Mouse (Mus musculus) CH12.LX (cell line): ENCODE measurements at regions not wholly inside any gene's neighbourhood (a gene's known extent, or its start where the extent isn't known, plus 50 kb on each side); places are given as distances from the start of the nearest gene placed in this dataset.

ENCODE experiments used
- DNase-seq: peaks from one replicate; pipeline ENCODE4 v3.0.0-alpha.2; 2013; ENCODE audit errors: extremely low read depth
- H3K27ac ChIP-seq: 2 replicates; pipeline ENCODE4 v1.5.1; 2012; ENCODE audit warnings: low read depth, mild to moderate bottlenecking, control low read depth, moderate library complexity; ENCODE audit not compliant: insufficient read depth
- H3K27me3 ChIP-seq: replicated peaks from 2 replicates; pipeline ENCODE3; 2012; ENCODE audit warnings: inconsistent platforms
- H3K36me3 ChIP-seq, 2 experiments: replicated peaks in 1 of 2; 2 replicates each; pipeline versions ENCODE3 to v1.6.1; 2012; ENCODE audit warnings: inconsistent platforms in 1 of 2, low read length in 1 of 2, mild to moderate bottlenecking in 1 of 2, mixed read lengths in 1 of 2, moderate library complexity in 1 of 2; ENCODE audit not compliant: control insufficient read depth in 1 of 2, insufficient read depth in 1 of 2
- H3K4me1 ChIP-seq, 2 experiments: 2 replicates each; pipeline ENCODE4 v1.6.1; 2012; ENCODE audit warnings: inconsistent platforms in 1 of 2, moderate library complexity in 1 of 2; ENCODE audit not compliant: insufficient read depth in 2 of 2, control insufficient read depth in 1 of 2
- H3K4me2 ChIP-seq: 2 replicates; pipeline ENCODE4 v1.6.1; 2012; ENCODE audit warnings: low read depth, mild to moderate bottlenecking, control low read depth; ENCODE audit not compliant: poor library complexity, insufficient read depth, severe bottlenecking
- H3K4me3 ChIP-seq, 3 experiments: fragments of 150-350 bp in 1 of 3; sonication (generic) in 1 of 3; replicated peaks in 1 of 3; 2 replicates each; pipeline versions ENCODE3 to v1.5.1; 2011 to 2012; ENCODE audit warnings: low read depth in 2 of 3, low read length in 2 of 3, mild to moderate bottlenecking in 2 of 3, moderate library complexity in 2 of 3, control low read depth in 1 of 3, improper control_type of control experiment in 1 of 3, inconsistent platforms in 1 of 3, mixed read lengths in 1 of 3; ENCODE audit not compliant: poor library complexity in 1 of 3
- H3K79me2 ChIP-seq: replicated peaks from 2 replicates; pipeline ENCODE4 v1.6.1; 2012; ENCODE audit warnings: mild to moderate bottlenecking, moderate library complexity; ENCODE audit not compliant: control insufficient read depth, poor library complexity, insufficient read depth, severe bottlenecking; ENCODE audit errors: extremely low read depth
- H3K9ac ChIP-seq: 2 replicates; pipeline ENCODE4 v1.6.1; 2012; ENCODE audit warnings: low read depth, mild to moderate bottlenecking, control low read depth, moderate library complexity; ENCODE audit not compliant: insufficient read depth
- H3K9me3 ChIP-seq: replicated peaks from 2 replicates; pipeline ENCODE3; 2012; ENCODE audit warnings: low read length, inconsistent platforms, mixed read lengths
- BHLHE40 ChIP-seq: IDR thresholded peaks from 2 replicates; pipeline ENCODE4 v1.6.1; 2011; ENCODE audit warnings: mild to moderate bottlenecking, low read depth, low read length, improper control_type of control experiment
- CHD2 ChIP-seq: IDR thresholded peaks from 2 replicates; pipeline ENCODE4 v1.6.1; 2011; ENCODE audit warnings: low read length, improper control_type of control experiment
- CTCF ChIP-seq, 2 experiments: IDR thresholded peaks in 1 of 2; conservative IDR thresholded peaks in 1 of 2; 2 replicates each; pipeline ENCODE4 v1.5.1; 2011 to 2012; ENCODE audit warnings: low read depth in 2 of 2, low read length in 2 of 2, improper control_type of control experiment in 1 of 2, inconsistent platforms in 1 of 2, mild to moderate bottlenecking in 1 of 2, moderate library complexity in 1 of 2
- E2F4 ChIP-seq: IDR thresholded peaks from 2 replicates; pipeline ENCODE4 v1.6.1; 2011; ENCODE audit warnings: low read depth, low read length, improper control_type of control experiment; ENCODE audit not compliant: insufficient replicate concordance
- ELF1 ChIP-seq: IDR thresholded peaks from 2 replicates; pipeline ENCODE4 v1.6.1; 2014; ENCODE audit warnings: low read depth, mild to moderate bottlenecking, inconsistent platforms, low read length, improper control_type of control experiment
- ETS1 ChIP-seq: conservative IDR thresholded peaks from 2 replicates; pipeline ENCODE4 v1.6.1; 2012; ENCODE audit warnings: low read depth, mild to moderate bottlenecking, inconsistent platforms, low read length, improper control_type of control experiment, moderate library complexity
- GABPA ChIP-seq: IDR thresholded peaks from 2 replicates; pipeline ENCODE4 v1.6.1; 2012; ENCODE audit warnings: low read depth, low read length, improper control_type of control experiment, inconsistent platforms; ENCODE audit not compliant: insufficient replicate concordance
- JUN ChIP-seq: IDR thresholded peaks from 2 replicates; pipeline ENCODE4 v1.6.1; 2011; ENCODE audit warnings: low read depth, mild to moderate bottlenecking, low read length, improper control_type of control experiment, moderate library complexity; ENCODE audit not compliant: insufficient read depth
- KAT2A ChIP-seq: IDR thresholded peaks from 2 replicates; pipeline ENCODE4 v1.6.1; 2012; ENCODE audit warnings: low read length, improper control_type of control experiment, inconsistent platforms; ENCODE audit not compliant: insufficient replicate concordance
- MAFK ChIP-seq: IDR thresholded peaks from 2 replicates; pipeline ENCODE4 v1.6.1; 2011; ENCODE audit warnings: low read length, improper control_type of control experiment; ENCODE audit not compliant: insufficient replicate concordance
- MAX ChIP-seq: IDR thresholded peaks from 2 replicates; pipeline ENCODE4 v1.6.1; 2011; ENCODE audit warnings: low read length, improper control_type of control experiment
- MEF2A ChIP-seq: IDR thresholded peaks from 2 replicates; pipeline ENCODE4 v1.6.1; 2014; ENCODE audit warnings: low read depth, mild to moderate bottlenecking, inconsistent platforms, low read length, improper control_type of control experiment, borderline replicate concordance
- MXI1 ChIP-seq: IDR thresholded peaks from 2 replicates; pipeline ENCODE4 v1.6.1; 2011; ENCODE audit warnings: mild to moderate bottlenecking, low read depth, low read length, improper control_type of control experiment
- MYC ChIP-seq: IDR thresholded peaks from 2 replicates; pipeline ENCODE4 v1.6.1; 2011; ENCODE audit warnings: low read depth, mild to moderate bottlenecking, improper control_type of control experiment, low read length
- PAX5 ChIP-seq: IDR thresholded peaks from 2 replicates; pipeline ENCODE4 v1.6.1; 2012; ENCODE audit warnings: low read length, inconsistent platforms, mixed read lengths
- POLR2AphosphoS2 ChIP-seq: IDR thresholded peaks from 2 replicates; pipeline ENCODE4 v1.6.1; 2011; ENCODE audit warnings: low read depth, low read length, improper control_type of control experiment
- SIN3A ChIP-seq: IDR thresholded peaks from 2 replicates; pipeline ENCODE4 v1.6.1; 2012; ENCODE audit warnings: low read length, improper control_type of control experiment, inconsistent platforms
- USF1 ChIP-seq: IDR thresholded peaks from 2 replicates; pipeline ENCODE4 v1.6.1; 2014; ENCODE audit warnings: low read depth, mild to moderate bottlenecking, inconsistent platforms, low read length, improper control_type of control experiment
- dilution Hi-C: fragments of 300-500 bp; cut with MboI; formaldehyde crosslinking; loops from 2 replicates; pipeline ENCODE4 v1.14.3; 2020; ENCODE audit warnings: low sequenced_read_pairs; ENCODE audit not compliant: extremely low pct_unique_long_range_greater_than_20kb, extremely low pct_ligation_motif_present
- in situ Hi-C: fragments of 300-500 bp; cut with MboI; formaldehyde crosslinking; loops from 3 replicates; pipeline ENCODE4 v1.14.3; 2019; ENCODE audit warnings: low sequenced_read_pairs, low pct_ligation_motif_present, low pct_unique_long_range_greater_than_20kb, mixed read lengths

DNA sequence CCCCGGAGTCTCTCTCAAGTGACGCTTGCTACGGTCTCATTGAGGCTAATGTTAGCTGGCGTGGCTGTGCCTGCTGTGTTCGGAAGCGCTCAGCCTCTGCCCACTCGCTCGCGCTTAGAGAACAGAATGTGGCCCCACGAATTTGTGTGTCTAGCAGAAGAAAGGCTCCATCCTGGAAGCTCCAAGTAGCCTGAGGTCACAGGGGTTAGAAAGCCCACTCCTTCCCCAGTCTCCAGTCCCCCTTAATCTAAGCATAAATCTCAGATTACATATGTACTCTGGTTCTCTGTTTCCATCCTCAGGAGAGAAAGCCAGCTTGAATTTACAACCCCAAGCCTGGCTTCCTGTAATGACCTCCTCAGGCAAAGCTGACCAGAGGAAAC, 73.8 kb upstream of the Gm9887 start:
- no peak for DNase-seq
- peak overlapping the region; percentile 98; the same call in 1 of the 2 replicates for H3K27ac ChIP-seq
- H3K79me2 ChIP-seq: no peaks in the 10 kb centered on the region
- no peak for TF ChIP-seq CTCF (conservative IDR thresholded peaks at IDR 0.05 in 1 of 2, IDR thresholded peaks at IDR 0.05 in 1 of 2; ENCODE audit: low read depth in 2 of 2, low read length in 2 of 2)
- no peak for TF ChIP-seq JUN
- TF ChIP-seq POLR2AphosphoS2: no peak
- no peak for TF ChIP-seq MAFK
- TF ChIP-seq GABPA: no peak
- no peak for TF ChIP-seq KAT2A
- no peaks in the 10 kb centered on the region for H3K36me3 ChIP-seq
- no peak overlapping the region for H3K4me3 ChIP-seq
- no peak overlapping the region for H3K9ac ChIP-seq
- dilution Hi-C loops (no loop called here), in situ Hi-C loops (no loop called here)
- H3K9me3 ChIP-seq: peaks cover 4% of the 10 kb centered on the region
- H3K4me2 ChIP-seq: no peak overlapping the region
- peaks cover 11 to 31% of the 10 kb centered on the region in 2 experiments for H3K4me1 ChIP-seq
- no peaks in the 10 kb centered on the region for H3K27me3 ChIP-seq

DNA sequence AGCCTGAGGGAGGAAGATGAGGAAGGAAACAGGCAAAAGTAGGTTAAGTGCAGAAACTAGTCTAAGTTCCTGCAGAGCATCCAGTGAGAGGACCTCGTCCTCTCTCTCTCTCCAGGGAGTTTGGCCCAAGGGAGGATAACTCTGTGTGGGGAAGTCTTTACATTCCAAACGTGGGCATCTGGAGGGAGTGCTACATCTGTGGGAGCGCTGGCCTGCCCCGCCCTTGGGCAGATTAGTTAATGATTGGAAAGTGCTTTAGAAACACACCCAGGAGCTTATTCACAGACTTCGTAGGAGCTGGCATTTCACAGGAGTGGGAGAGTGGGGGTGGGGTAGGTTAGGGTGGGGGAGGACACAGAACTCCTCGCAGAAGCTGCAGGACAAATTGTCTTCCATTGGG, 70.1 kb upstream of the Gm9887 start:
- H3K4me2 ChIP-seq: no peak overlapping the region
- H3K4me3 ChIP-seq: no peak overlapping the region
- no peak for DNase-seq
- H3K27ac ChIP-seq: no peak overlapping the region
- in situ Hi-C loops: no loop called here
- no peaks in the 10 kb centered on the region for H3K36me3 ChIP-seq
- no peaks in the 10 kb centered on the region for H3K79me2 ChIP-seq
- H3K4me1 ChIP-seq: peaks cover 6 to 12% of the 10 kb centered on the region in 2 experiments
- no peaks in the 10 kb centered on the region for H3K27me3 ChIP-seq
- dilution Hi-C loops: no loop called here
- TF ChIP-seq CHD2: no peak
- TF ChIP-seq PAX5: no peak
- no peak for TF ChIP-seq BHLHE40
- TF ChIP-seq SIN3A: no peak
- TF ChIP-seq CTCF (conservative IDR thresholded peaks at IDR 0.05 in 1 of 2, IDR thresholded peaks at IDR 0.05 in 1 of 2; ENCODE audit: low read depth in 2 of 2, low read length in 2 of 2): no peak
- no peak for TF ChIP-seq POLR2AphosphoS2
- no peak for TF ChIP-seq MYC
- TF ChIP-seq MXI1: no peak
- no peak for TF ChIP-seq MAX
- TF ChIP-seq ETS1: no peak
- no peak for TF ChIP-seq USF1
- no peak for TF ChIP-seq ELF1
- TF ChIP-seq MEF2A: no peak
- no peak for TF ChIP-seq E2F4
- H3K9me3 ChIP-seq: peaks cover 4% of the 10 kb centered on the region
- H3K9ac ChIP-seq: no peak overlapping the region
